Mouse (Mus musculus) kidney, embryonic 15.5 days (tissue): ENCODE data around the gene Gm21977. TPM values are rescaled to one million over a fixed set of nuclear protein-coding genes. Genes with fewer than 3 reads are reported as not detected.
"Not testable (repeated sequence)": the region's sequence is repeated elsewhere in the genome, so short reads cannot be mapped to it uniquely, and the experiment has no call there.

Experiments used
- ATAC-seq: fragments of 200-750 bp; cut with Nextera tagmentation; replicated peaks from 2 replicates; pipeline ENCODE4 v1.8.0; 2017; ENCODE audit warnings: moderate TSS enrichment; ENCODE audit not compliant: low FRiP score
- H3K27ac ChIP-seq: fragments of 300-500 bp; sonication (generic); 2 replicates; pipeline ENCODE4 v1.5.1; 2015; ENCODE audit warnings: mild to moderate bottlenecking, inconsistent platforms
- H3K27me3 ChIP-seq: fragments of 300-500 bp; sonication (generic); 2 replicates; pipeline ENCODE4 v1.6.1; 2015; ENCODE audit warnings: inconsistent platforms
- H3K36me3 ChIP-seq: fragments of 300-500 bp; sonication (generic); 2 replicates; pipeline ENCODE4 v1.6.1; 2015; ENCODE audit warnings: inconsistent platforms
- H3K4me1 ChIP-seq: fragments of 300-500 bp; sonication (generic); 2 replicates; pipeline ENCODE4 v1.6.1; 2015; ENCODE audit warnings: inconsistent platforms
- H3K4me2 ChIP-seq: fragments of 300-500 bp; sonication (generic); 2 replicates; pipeline ENCODE4 v1.6.1; 2015; ENCODE audit warnings: moderate library complexity, mild to moderate bottlenecking, inconsistent platforms
- H3K4me3 ChIP-seq: fragments of 300-500 bp; sonication (generic); replicated peaks from 2 replicates; pipeline ENCODE4 v1.5.1; 2015; ENCODE audit warnings: mild to moderate bottlenecking, inconsistent platforms
- H3K9ac ChIP-seq: fragments of 300-500 bp; sonication (generic); 2 replicates; pipeline ENCODE4 v1.6.1; 2015; ENCODE audit warnings: mild to moderate bottlenecking, inconsistent platforms
- H3K9me3 ChIP-seq: fragments of 300-500 bp; sonication (generic); replicated peaks from 2 replicates; pipeline ENCODE4 v1.6.1; 2016; ENCODE audit warnings: inconsistent platforms
- WGBS: fragments of 180-500 bp; shearing (Covaris S2); methylation state at CpG from one replicate; pipeline ENCODE4 v1.1.7; 2015; ENCODE audit warnings: mixed read lengths; 5-methylcytosine and 5-hydroxymethylcytosine counted together
- polyA plus RNA-seq: library from polyadenylated mRNA; unstranded; fragments of >200 nt; fragmentation: Nextera tagmentation; extraction: Ambion mirVana; gene quantifications from 2 replicates; pipeline ENCODE4 v1.2.1, GENCODE M21; 2015

Gene Gm21977
- polyA plus RNA-seq: not detected in 2 replicates

DNA sequence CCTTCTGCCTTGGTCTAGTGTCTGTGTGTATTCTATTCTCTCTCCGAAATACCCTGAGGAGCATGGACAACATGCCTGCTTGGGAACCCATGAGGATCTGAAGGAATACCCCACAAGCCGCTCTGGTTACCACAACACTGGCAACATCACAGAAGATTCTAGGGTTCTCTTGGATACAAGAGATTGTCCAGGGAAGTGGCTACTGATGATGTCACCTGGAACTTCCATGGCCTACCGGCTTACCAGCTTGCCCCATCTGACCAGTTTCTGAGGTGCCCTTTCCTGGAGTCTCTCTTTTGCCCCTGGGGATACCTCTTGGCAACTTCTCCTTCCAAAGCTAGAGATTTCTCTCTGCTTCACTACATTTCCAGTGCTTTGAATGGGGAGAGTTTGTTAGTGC, at the start of gene Gm21977:
Gm21977 (minus strand) TSS at position 101 of the 400 bp plus-strand sequence.
- H3K4me3 ChIP-seq, ATAC-seq, H3K9ac ChIP-seq, H3K36me3 ChIP-seq, H3K4me2 ChIP-seq, H3K4me1 ChIP-seq, H3K27ac ChIP-seq, H3K27me3 ChIP-seq, H3K9me3 ChIP-seq: not testable (repeated sequence)
- no CpG with 5 or more reads among the region's 3 CpGs for WGBS

Other genes with a start within 250 kb of the Gm21977 start
- gene Gm3633, start 211.6 kb downstream of the Gm21977 start, polyA plus RNA-seq: not detected in 2 replicates
- not detected in 2 replicates for gene Gm10378, start 197.5 kb downstream of the Gm21977 start, polyA plus RNA-seq
- gene Gm3015, start 84.7 kb downstream of the Gm21977 start, polyA plus RNA-seq: not detected in 2 replicates
- gene Gm10377, start 55.5 kb downstream of the Gm21977 start, polyA plus RNA-seq: not detected in 2 replicates
- gene Gm8082, start 140.1 kb upstream of the Gm21977 start, polyA plus RNA-seq: not detected in 2 replicates
- gene Gm10376, start 162.2 kb upstream of the Gm21977 start, polyA plus RNA-seq: not detected in 2 replicates
- not detected in 2 replicates for gene Gm8094, start 223.2 kb upstream of the Gm21977 start, polyA plus RNA-seq
- gene Gm8104, start 247.1 kb upstream of the Gm21977 start, polyA plus RNA-seq: not detected in 2 replicates